Mouse (Mus musculus) macrophage (primary cell): ENCODE results near the gene Npas2. TPM values are rescaled to one million over a fixed set of nuclear protein-coding genes. Genes with fewer than 3 reads are reported as not detected.

Experiments
- H3K27ac ChIP-seq: fragments of 350-480 bp; formaldehyde crosslinking; 2 replicates; pipeline ENCODE4 v1.9.0; 2021
- H3K36me3 ChIP-seq: fragments of 350-480 bp; formaldehyde crosslinking; 2 replicates; pipeline ENCODE4 v1.9.0; 2021; ENCODE audit errors: inconsistent target
- H3K4me3 ChIP-seq: fragments of 350-480 bp; formaldehyde crosslinking; 2 replicates; pipeline ENCODE4 v1.9.0; 2021; ENCODE audit errors: inconsistent target
- H3K79me2 ChIP-seq: fragments of 350-480 bp; formaldehyde crosslinking; 2 replicates; pipeline ENCODE4 v1.9.0; 2021; ENCODE audit errors: inconsistent target
- WGBS: methylation state at CpG from one replicate; pipeline ENCODE4 v1.1.7; 2026; ENCODE audit warnings: inconsistent platforms; ENCODE audit not compliant: missing documents; 5-methylcytosine and 5-hydroxymethylcytosine counted together
- polyA plus RNA-seq: library from polyadenylated mRNA; stranded (reverse); fragments of 250-400 nt; gene quantifications from 3 replicates; pipeline ENCODE4 v1.2.4, GENCODE M21; 2018; ENCODE audit warnings: inconsistent platforms
- total RNA-seq, 78 experiments: library from RNA; depleted of rRNA; stranded (reverse); fragments of 250-400 nt; gene quantifications; 1 replicate in 9 of 78; 2 replicates in 24 of 78; 3 replicates in 43 of 78; 4 replicates in 2 of 78; pipeline ENCODE4 v1.2.4; 2018; ENCODE audit warnings: inconsistent platforms in 56 of 78

Npas2 gene
- 10 to 100 TPM in 3 of 26 experiments, 1 to 10 TPM in 14, under 1 TPM in 9; 0.15 to 11.6 (median 1.8) TPM for total RNA-seq (2018; cell fraction: chromatin; rRNA removed)
- 1 to 10 TPM in 13 of 26 experiments, under 1 TPM in 13; 0.12 to 4.8 (median 1.3) TPM for total RNA-seq (2018; cell fraction: cytosol; rRNA removed)
- total RNA-seq (2018; cell fraction: nucleus; rRNA removed) = 10 to 100 TPM in 1 of 26 experiments, 1 to 10 TPM in 13, under 1 TPM in 10, not detected in 2; 0.11 to 10.4 (median 2.3) TPM
- polyA plus RNA-seq = 0.70 to 2.0 TPM (median 0.84 TPM) in 3 replicates

DNA sequence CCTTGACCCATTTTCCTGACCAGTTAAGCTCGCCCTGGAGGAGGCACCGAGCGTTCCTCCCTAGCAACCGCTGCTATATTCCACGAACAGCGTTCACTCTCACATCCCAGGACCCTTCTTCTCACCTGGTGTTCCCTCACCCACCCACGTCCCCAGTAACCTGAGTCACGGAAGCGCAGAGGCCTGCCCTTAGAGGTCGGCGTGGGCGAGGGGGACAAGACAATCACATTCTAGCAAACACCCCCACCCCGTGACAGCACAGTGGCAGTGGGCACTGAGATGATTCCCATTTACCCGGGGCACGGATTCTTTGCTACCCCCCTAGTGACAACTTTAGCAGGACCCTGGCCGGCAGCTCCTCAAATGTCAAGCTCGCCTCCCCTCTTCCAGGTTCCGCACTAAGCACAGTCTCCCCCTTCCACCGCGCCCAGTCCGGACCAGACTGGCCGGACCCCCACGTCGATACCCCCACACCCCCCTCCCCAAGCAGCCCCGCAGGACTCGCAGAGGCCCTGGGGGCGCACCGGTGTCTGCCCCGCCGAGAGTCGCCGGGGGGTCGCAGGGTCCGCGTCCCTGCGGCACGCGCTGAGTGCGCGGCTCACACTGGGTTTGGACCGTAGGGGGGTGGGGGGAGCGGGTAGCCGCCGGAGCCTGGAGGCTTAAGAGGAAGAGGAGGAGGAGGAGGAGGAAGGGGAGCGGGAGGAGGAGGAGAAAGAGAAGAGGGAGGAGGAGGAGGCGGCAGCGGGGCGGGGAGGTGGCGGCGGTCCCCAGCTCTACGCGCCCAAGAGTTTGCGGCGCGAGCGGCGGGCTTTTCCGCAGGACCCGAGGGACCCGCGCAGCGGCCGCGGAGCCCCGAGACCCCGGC lies at the start of gene Npas2:
TSS of gene Npas2 (plus strand) at position 735 of the 865 bp plus-strand sequence.
- 1% methylated on average over 28 of the region's 66 CpGs for WGBS
- Histone ChIP-seq H3K27ac (no peak within 1 kb of the TSS), H3K4me3 (peak within 1 kb of the TSS; percentile 18; the same call in 1 of the 2 replicates), H3K79me2 (no peaks in the 10 kb centered on the region), H3K36me3 (no peaks in the 10 kb centered on the region)

DNA sequence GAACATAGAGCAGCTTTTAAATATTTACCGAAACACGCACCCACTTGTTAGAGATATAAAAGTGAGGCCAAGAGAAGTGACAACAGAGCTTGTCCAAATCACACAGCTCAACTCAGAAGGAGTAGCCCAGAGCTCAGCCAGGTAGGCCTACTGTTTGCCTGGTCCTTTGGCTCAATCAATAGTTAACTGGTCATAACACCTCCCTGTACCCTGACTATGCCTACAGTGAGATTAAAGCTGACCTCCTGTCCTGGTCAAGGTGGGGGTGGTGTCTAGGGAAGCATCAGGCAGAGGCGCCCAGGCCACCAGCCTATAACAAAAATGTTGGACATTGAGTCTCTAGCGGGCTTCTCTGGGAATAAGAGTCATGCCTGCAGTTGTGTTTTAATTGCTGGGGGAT lies 36.8 kb upstream of the Npas2 start:
- H3K79me2 ChIP-seq = no peaks in the 10 kb centered on the region
- WGBS = 92% methylated on average over 4 of the region's 4 CpGs
- no peaks in the 10 kb centered on the region for H3K36me3 ChIP-seq
- H3K4me3 ChIP-seq = no peak overlapping the region
- H3K27ac ChIP-seq = no peak overlapping the region

DNA sequence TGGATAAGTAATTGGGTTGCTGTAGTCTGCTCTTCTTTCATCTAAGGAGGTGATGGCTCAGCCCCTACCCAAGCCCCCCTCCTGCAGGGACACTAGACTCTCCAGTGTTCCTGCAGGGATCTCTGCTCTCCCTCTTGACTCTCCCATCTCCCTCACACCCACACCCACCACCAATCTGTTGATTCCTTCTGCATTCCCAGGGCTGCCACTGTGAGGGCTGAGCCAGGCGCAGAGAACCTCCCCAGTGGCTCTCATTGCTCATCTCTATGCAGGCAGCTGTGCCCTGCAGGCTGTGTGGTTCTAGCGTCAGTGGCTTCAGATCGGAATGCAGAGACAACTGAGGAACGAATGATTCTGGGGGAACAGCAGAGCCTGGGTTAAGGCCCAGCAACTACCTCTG lies 33.4 kb upstream of the Npas2 start:
- WGBS = 95% methylated on average over 3 of the region's 4 CpGs
- H3K79me2 ChIP-seq = no peaks in the 10 kb centered on the region
- no peaks in the 10 kb centered on the region for H3K36me3 ChIP-seq
- H3K4me3 ChIP-seq = no peak overlapping the region
- no peak overlapping the region for H3K27ac ChIP-seq

DNA sequence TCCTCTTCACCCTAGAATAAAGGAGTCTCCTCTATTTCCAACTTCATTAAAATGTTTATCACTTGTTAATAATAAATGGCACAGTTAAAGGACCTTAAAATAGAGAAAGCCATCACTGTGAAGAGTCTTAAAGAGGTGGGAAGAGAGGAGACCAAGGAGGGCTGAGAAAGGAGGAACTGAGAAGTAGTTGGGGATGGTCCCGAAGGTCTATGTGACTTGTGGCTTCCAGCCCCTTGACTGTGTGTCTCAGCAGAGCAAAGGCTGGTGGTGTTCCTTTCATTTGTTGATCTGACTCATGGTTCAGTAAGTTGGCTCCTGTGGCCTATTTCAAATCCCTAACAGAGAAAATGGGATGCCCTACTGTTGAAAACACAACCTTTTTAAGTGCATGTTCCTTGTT lies 30.5 kb upstream of the Npas2 start:
- Histone ChIP-seq H3K79me2 (no peaks in the 10 kb centered on the region), H3K4me3 (no peak overlapping the region), H3K36me3 (no peaks in the 10 kb centered on the region), H3K27ac (no peak overlapping the region)
- WGBS = 5% methylated on average over 1 of the region's 1 CpGs

- 95% methylated on average over 5 of the region's 5 CpGs for WGBS
- Histone ChIP-seq H3K4me3 (no peak overlapping the region), H3K79me2 (no peaks in the 10 kb centered on the region)
Measured at GRCm38 (mm10) chr1:39176690-39177089, 16.8 kb upstream of the Npas2 start.

GRCm38 (mm10) chr1:39177211-39177610 lies 16.3 kb upstream of the Npas2 start:
- Histone ChIP-seq H3K4me3 (no peak overlapping the region), H3K27ac (no peak overlapping the region), H3K79me2 (no peaks in the 10 kb centered on the region), H3K36me3 (no peaks in the 10 kb centered on the region)
- WGBS = 95% methylated on average over 14 of the region's 14 CpGs

More at GRCm38 (mm10) chr1:39176690-39177089, 16.8 kb upstream of the Npas2 start:
- Histone ChIP-seq H3K27ac (no peak overlapping the region), H3K36me3 (no peaks in the 10 kb centered on the region)

DNA sequence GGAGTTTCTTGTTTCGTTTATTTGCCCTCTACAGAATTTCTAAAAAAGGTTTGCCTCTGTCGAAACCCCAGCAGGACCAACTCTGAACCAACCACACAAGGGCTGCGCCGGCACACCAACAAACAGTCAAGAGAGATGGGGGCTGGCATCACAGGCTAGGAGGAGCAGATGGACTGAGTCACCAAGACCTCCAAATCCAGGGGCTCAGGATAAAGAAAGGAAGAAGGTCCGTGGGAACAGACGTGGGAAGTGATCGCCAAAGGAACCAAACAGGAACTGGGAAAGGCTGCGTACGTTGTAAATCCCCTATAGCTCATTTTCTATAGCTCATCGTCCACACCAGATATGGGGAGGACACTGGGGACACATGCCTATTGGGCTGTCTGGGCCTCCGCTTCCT lies 13.7 kb upstream of the Npas2 start:
- Histone ChIP-seq H3K79me2 (no peaks in the 10 kb centered on the region), H3K4me3 (no peak overlapping the region), H3K27ac (no peak overlapping the region), H3K36me3 (no peaks in the 10 kb centered on the region)
- 90% methylated on average over 11 of the region's 11 CpGs for WGBS

- WGBS = 100% methylated on average over 1 of the region's 1 CpGs
- Histone ChIP-seq H3K27ac (no peak overlapping the region), H3K4me3 (no peak overlapping the region), H3K36me3 (no peaks in the 10 kb centered on the region), H3K79me2 (no peaks in the 10 kb centered on the region)
Measured at GRCm38 (mm10) chr1:39180517-39180916, 13.0 kb upstream of the Npas2 start.

DNA sequence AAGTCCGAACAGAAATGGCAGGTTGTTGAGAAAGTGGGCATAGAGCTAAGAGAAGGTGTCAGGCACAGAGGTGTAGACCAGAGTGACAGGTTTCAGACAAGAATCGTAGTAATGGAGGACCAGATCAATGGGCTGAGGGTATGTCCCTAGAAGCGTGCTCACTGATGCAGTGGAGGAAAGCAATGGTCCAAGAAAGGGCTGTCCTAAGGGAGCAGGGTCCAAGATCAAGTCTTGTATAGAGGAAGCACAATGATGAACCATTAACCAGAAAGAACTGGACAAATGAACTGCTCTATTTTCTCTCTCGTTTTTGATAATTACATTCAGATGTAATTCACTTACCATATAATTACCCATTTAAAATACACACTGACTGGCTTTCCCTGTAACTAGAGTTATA lies 11.6 kb upstream of the Npas2 start:
- Histone ChIP-seq H3K36me3 (no peaks in the 10 kb centered on the region), H3K27ac (no peak overlapping the region), H3K79me2 (no peaks in the 10 kb centered on the region), H3K4me3 (no peak overlapping the region)
- 92% methylated on average over 4 of the region's 4 CpGs for WGBS

GRCm38 (mm10) chr1:39185833-39186232 lies 7.7 kb upstream of the Npas2 start:
- Histone ChIP-seq H3K27ac (no peak overlapping the region), H3K79me2 (no peaks in the 10 kb centered on the region), H3K36me3 (no peaks in the 10 kb centered on the region), H3K4me3 (no peak overlapping the region)
- WGBS = 70% methylated on average over 5 of the region's 5 CpGs

DNA sequence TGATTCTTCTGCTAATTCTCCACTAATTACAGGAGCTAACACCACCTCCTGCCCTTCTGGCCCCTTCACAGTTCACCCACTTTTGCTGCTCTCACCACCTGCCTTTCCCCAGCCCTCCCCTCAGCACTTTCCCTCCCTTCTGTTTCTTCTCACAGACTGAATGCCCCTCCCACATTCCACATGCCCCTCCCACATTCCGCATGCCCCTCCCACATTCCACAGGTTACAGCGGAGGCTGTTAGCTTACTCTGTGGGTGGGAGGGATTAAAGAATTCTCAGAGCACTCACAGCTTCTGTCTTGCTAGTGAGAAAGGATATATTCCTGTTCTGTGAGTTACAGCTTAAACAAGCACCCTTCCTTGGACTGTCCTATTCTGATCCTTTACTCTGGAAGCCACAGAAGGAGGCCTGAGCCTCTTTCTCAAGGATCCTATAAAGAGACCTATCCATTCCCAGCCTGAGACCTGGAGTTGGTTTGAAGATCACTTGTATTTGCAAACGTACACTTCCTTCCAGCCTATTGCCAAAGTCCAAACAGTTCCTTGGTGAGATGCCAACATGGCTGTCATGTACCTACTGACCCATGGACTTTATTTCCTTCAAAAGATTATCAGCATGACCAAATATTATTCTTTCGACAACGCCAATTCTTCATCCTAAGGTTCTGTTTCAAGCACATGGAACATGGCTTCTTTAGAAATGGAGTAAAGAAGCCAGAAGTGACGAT lies 6.7 kb upstream of the Npas2 start:
- no peak overlapping the region for H3K27ac ChIP-seq
- 85% methylated on average over 6 of the region's 6 CpGs for WGBS
- H3K79me2 ChIP-seq = no peaks in the 10 kb centered on the region
- H3K4me3 ChIP-seq = no peak overlapping the region
- no peaks in the 10 kb centered on the region for H3K36me3 ChIP-seq

DNA sequence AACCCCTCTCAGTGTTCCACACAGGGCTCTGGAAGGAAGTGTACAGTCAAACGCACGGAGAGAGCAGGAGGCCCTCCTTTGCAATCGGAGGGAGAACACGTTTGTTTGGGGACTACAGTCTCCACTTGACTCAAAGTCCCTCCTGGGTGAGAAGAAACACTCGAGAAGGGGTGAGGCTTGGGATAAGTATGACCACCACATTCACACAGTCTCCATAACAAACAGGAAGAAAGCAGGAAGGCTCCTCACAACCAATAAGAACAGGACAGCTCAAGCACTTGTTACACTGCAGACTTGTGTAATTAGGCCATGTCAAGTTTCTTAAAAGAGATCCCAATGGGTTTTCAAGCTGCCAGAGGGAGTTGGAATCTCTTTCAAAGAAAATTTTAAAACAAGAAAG lies 2.4 kb upstream of the Npas2 start:
- Histone ChIP-seq H3K36me3 (no peaks in the 10 kb centered on the region), H3K4me3 (no peak overlapping the region), H3K27ac (no peak overlapping the region), H3K79me2 (no peaks in the 10 kb centered on the region)
- 66% methylated on average over 5 of the region's 5 CpGs for WGBS

DNA sequence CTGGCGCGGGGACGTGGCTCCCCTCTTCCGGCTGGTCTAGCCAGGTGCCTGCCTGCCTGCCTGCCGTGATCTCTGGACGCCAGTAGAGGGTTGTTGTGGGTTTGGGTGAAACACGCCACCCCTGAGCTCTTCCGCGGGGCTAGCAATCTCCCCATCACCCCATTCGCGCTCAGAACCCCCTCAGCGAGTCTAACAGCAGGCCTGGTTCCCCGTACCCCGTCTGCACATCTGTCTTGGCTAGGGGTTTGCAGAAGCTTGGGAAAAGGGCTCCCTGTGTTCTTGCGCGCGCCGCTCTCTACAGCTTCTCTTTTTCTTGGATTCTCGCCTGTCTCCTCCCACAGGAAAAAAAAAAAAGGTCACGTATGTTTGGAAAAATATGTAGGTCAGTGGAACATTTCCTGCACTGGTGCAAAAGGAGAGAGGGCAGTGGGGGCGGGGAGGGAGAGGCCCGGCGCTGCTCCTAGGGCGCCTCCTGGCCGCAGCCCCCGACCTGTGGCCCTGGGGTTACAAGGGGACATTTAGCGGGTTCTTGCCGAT lies 1.0 kb upstream of the Npas2 start:
- 6% methylated on average over 27 of the region's 28 CpGs for WGBS
- no peaks in the 10 kb centered on the region for H3K36me3 ChIP-seq
- no peaks in the 10 kb centered on the region for H3K79me2 ChIP-seq
- H3K4me3 ChIP-seq = peak overlapping the region; percentile 18; the same call in 1 of the 2 replicates
- H3K27ac ChIP-seq = no peak overlapping the region

GRCm38 (mm10) chr1:39193862-39194675 lies 538 bp downstream of the Npas2 start:
- 1% methylated on average over 64 of the region's 76 CpGs for WGBS
- Histone ChIP-seq H3K36me3 (no peaks in the 10 kb centered on the region), H3K27ac (no peak overlapping the region), H3K4me3 (peak overlapping the region; percentile 14; the same call in 1 of the 2 replicates), H3K79me2 (no peaks in the 10 kb centered on the region)
